Mouse (Mus musculus) mouse trophoblast stem cell (cell line): ENCODE results near the gene Myo16.

Experiments used
- in situ Hi-C, 2 experiments: fragments of 300-500 bp; cut with MseI, MboI; formaldehyde crosslinking; loops; 2 replicates in 1 of 2; 3 replicates in 1 of 2; pipeline ENCODE4 v1.15.1; 2025

Gene Myo16

GRCm38 (mm10) chr8:10469658-10470057 is 315.9 kb downstream of the Myo16 start:
- in situ Hi-C loops: no loop called here

- in situ Hi-C loops: no loop called here
Observed at GRCm38 (mm10) chr8:10470280-10470679, 316.6 kb downstream of the Myo16 start.

GRCm38 (mm10) chr8:10472371-10472770 is 318.7 kb downstream of the Myo16 start:
- in situ Hi-C loops: no loop called here

GRCm38 (mm10) chr8:10474446-10474845 is 320.7 kb downstream of the Myo16 start:
- in situ Hi-C loops: no loop called here

GRCm38 (mm10) chr8:10479059-10479458 is 325.3 kb downstream of the Myo16 start:
- in situ Hi-C loops: no loop called here

GRCm38 (mm10) chr8:10480850-10481249 is 327.1 kb downstream of the Myo16 start:
- in situ Hi-C loops: no loop called here

GRCm38 (mm10) chr8:10482064-10482463 is 328.4 kb downstream of the Myo16 start:
- in situ Hi-C loops: no loop called here

- in situ Hi-C loops: no loop called here
Observed at GRCm38 (mm10) chr8:10482880-10483279, 329.2 kb downstream of the Myo16 start.

GRCm38 (mm10) chr8:10483841-10484240 is 330.1 kb downstream of the Myo16 start:
- in situ Hi-C loops: no loop called here

- in situ Hi-C loops: no loop called here
Observed at GRCm38 (mm10) chr8:10489738-10490419, 336.2 kb downstream of the Myo16 start.

- in situ Hi-C loops: no loop called here
Observed at GRCm38 (mm10) chr8:10490420-10490784, 336.7 kb downstream of the Myo16 start.

GRCm38 (mm10) chr8:10490874-10491273 is 337.2 kb downstream of the Myo16 start:
- in situ Hi-C loops: no loop called here

GRCm38 (mm10) chr8:10499846-10500245 is 346.1 kb downstream of the Myo16 start:
- in situ Hi-C loops: no loop called here

- in situ Hi-C loops: no loop called here
Observed at GRCm38 (mm10) chr8:10500465-10500864, 346.8 kb downstream of the Myo16 start.

- in situ Hi-C loops: no loop called here
Observed at GRCm38 (mm10) chr8:10501750-10502149, 348.0 kb downstream of the Myo16 start.

GRCm38 (mm10) chr8:10512105-10512504 is 358.4 kb downstream of the Myo16 start:
- in situ Hi-C loops: no loop called here

- in situ Hi-C loops: no loop called here
Observed at GRCm38 (mm10) chr8:10517381-10517780, 363.7 kb downstream of the Myo16 start.

- in situ Hi-C loops: no loop called here
Observed at GRCm38 (mm10) chr8:10519276-10519675, 365.6 kb downstream of the Myo16 start.

- in situ Hi-C loops: no loop called here
Observed at GRCm38 (mm10) chr8:10521463-10521862, 367.8 kb downstream of the Myo16 start.

GRCm38 (mm10) chr8:10525686-10526085 is 372.0 kb downstream of the Myo16 start:
- in situ Hi-C loops: no loop called here

GRCm38 (mm10) chr8:10526616-10527015 is 372.9 kb downstream of the Myo16 start:
- in situ Hi-C loops: no loop called here

- in situ Hi-C loops: no loop called here
Observed at GRCm38 (mm10) chr8:10534619-10535286, 381.0 kb downstream of the Myo16 start.

- in situ Hi-C loops: no loop called here
Observed at GRCm38 (mm10) chr8:10538319-10538718, 384.6 kb downstream of the Myo16 start.
